Mouse (Mus musculus) MEL (cell line): Measurements from ENCODE around the gene Fam184a. TPM values are rescaled to one million over a fixed set of nuclear protein-coding genes. Genes with fewer than 3 reads are reported as not detected.

Experiments
- DNase-seq: peaks from one replicate; pipeline ENCODE4 v3.0.0; 2011; ENCODE audit warnings: low read depth, low spot score
- H3K27ac ChIP-seq: 2 replicates; pipeline ENCODE4 v1.5.1; 2012; ENCODE audit warnings: low read depth, mild to moderate bottlenecking, control low read depth, low read length, moderate library complexity; ENCODE audit not compliant: control insufficient read depth
- H3K27me3 ChIP-seq, 2 experiments: fragments of 150-350 bp in 1 of 2; sonication (generic) in 1 of 2; 2 replicates each; pipeline ENCODE4 v1.6.1; 2012; ENCODE audit warnings: low read length in 2 of 2, mild to moderate bottlenecking in 2 of 2, improper control_type of control experiment in 1 of 2, moderate library complexity in 1 of 2; ENCODE audit not compliant: insufficient read depth in 2 of 2, control insufficient read depth in 1 of 2
- H3K36me3 ChIP-seq, 2 experiments: 2 replicates each; pipeline ENCODE4 v1.6.1; 2012 to 2014; ENCODE audit warnings: low read length in 2 of 2, improper control_type of control experiment in 1 of 2, inconsistent platforms in 1 of 2, mild to moderate bottlenecking in 1 of 2; ENCODE audit not compliant: insufficient read depth in 2 of 2, control insufficient read depth in 1 of 2
- H3K4me1 ChIP-seq, 2 experiments: fragments of 150-350 bp in 1 of 2; sonication (generic) in 1 of 2; 2 replicates each; pipeline ENCODE4 v1.6.1; 2012; ENCODE audit warnings: low read length in 2 of 2, improper control_type of control experiment in 1 of 2, mild to moderate bottlenecking in 1 of 2; ENCODE audit not compliant: insufficient read depth in 2 of 2, control insufficient read depth in 1 of 2
- H3K4me3 ChIP-seq, 2 experiments: fragments of 150-350 bp in 1 of 2; sonication (generic) in 1 of 2; 2 replicates each; pipeline ENCODE4 v1.5.1; 2012; ENCODE audit warnings: low read depth in 2 of 2, low read length in 2 of 2, mild to moderate bottlenecking in 2 of 2, moderate library complexity in 2 of 2, control low read depth in 1 of 2, improper control_type of control experiment in 1 of 2; ENCODE audit not compliant: control insufficient read depth in 1 of 2, insufficient read depth in 1 of 2
- H3K79me2 ChIP-seq: 2 replicates; pipeline ENCODE4 v1.6.1; 2012; ENCODE audit warnings: mild to moderate bottlenecking, low read length, moderate library complexity; ENCODE audit not compliant: control insufficient read depth, poor library complexity, insufficient read depth
- H3K9ac ChIP-seq: 2 replicates; pipeline ENCODE4 v1.6.1; 2012; ENCODE audit warnings: low read depth, mild to moderate bottlenecking, control low read depth, low read length, moderate library complexity; ENCODE audit not compliant: control insufficient read depth, poor library complexity, severe bottlenecking
- H3K9me3 ChIP-seq: fragments of 150-350 bp; sonication (generic); replicated peaks from 2 replicates; pipeline ENCODE4 v1.6.1; 2012; ENCODE audit warnings: mild to moderate bottlenecking, low read length, improper control_type of control experiment, moderate library complexity; ENCODE audit not compliant: insufficient read depth
- BHLHE40 ChIP-seq: IDR thresholded peaks from 2 replicates; pipeline ENCODE4 v1.6.1; 2012; ENCODE audit warnings: low read depth, mild to moderate bottlenecking, inconsistent platforms, low read length, improper control_type of control experiment, borderline replicate concordance
- CHD1 ChIP-seq: IDR thresholded peaks from 2 replicates; pipeline ENCODE4 v1.6.1; 2012; ENCODE audit warnings: low read depth, mild to moderate bottlenecking, inconsistent platforms, low read length, improper control_type of control experiment
- CHD2 ChIP-seq: IDR thresholded peaks from 2 replicates; pipeline ENCODE4 v1.6.1; 2011; ENCODE audit warnings: low read length, improper control_type of control experiment
- CTCF ChIP-seq, 3 experiments: IDR thresholded peaks in 2 of 3; conservative IDR thresholded peaks in 1 of 3; 2 replicates each; pipeline ENCODE4 v1.5.1; 2011 to 2012; ENCODE audit warnings: low read length in 3 of 3, low read depth in 2 of 3, mild to moderate bottlenecking in 2 of 3, improper control_type of control experiment in 1 of 3, inconsistent platforms in 1 of 3, mixed read lengths in 1 of 3, moderate library complexity in 1 of 3; ENCODE audit not compliant: control insufficient read depth in 1 of 3, insufficient read depth in 1 of 3, poor library complexity in 1 of 3, severe bottlenecking in 1 of 3
- E2F4 ChIP-seq: IDR thresholded peaks from 2 replicates; pipeline ENCODE4 v1.6.1; 2011; ENCODE audit warnings: low read depth, low read length, improper control_type of control experiment, borderline replicate concordance
- EP300 ChIP-seq, 2 experiments: IDR thresholded peaks; 2 replicates each; pipeline ENCODE4 v1.6.1; 2011; ENCODE audit warnings: improper control_type of control experiment in 2 of 2, low read length in 2 of 2, low read depth in 1 of 2, mild to moderate bottlenecking in 1 of 2
- ETS1 ChIP-seq: IDR thresholded peaks from 2 replicates; pipeline ENCODE4 v1.6.1; 2012; ENCODE audit warnings: low read depth, mild to moderate bottlenecking, inconsistent platforms, low read length, improper control_type of control experiment, moderate library complexity
- GABPA ChIP-seq: IDR thresholded peaks from 2 replicates; pipeline ENCODE4 v1.6.1; 2012; ENCODE audit warnings: low read depth, mild to moderate bottlenecking, inconsistent platforms, low read length, improper control_type of control experiment, moderate library complexity
- GATA1 ChIP-seq: IDR thresholded peaks from 2 replicates; pipeline ENCODE4 v1.6.1; 2011; ENCODE audit warnings: low read depth, low read length, improper control_type of control experiment
- HCFC1 ChIP-seq: IDR thresholded peaks from 2 replicates; pipeline ENCODE4 v1.6.1; 2012; ENCODE audit warnings: low read depth, mild to moderate bottlenecking, inconsistent platforms, low read length, improper control_type of control experiment, moderate library complexity
- JUND ChIP-seq: IDR thresholded peaks from 2 replicates; pipeline ENCODE4 v1.6.1; 2011; ENCODE audit warnings: low read depth, mild to moderate bottlenecking, improper control_type of control experiment, low read length
- MAFK ChIP-seq: IDR thresholded peaks from 2 replicates; pipeline ENCODE4 v1.6.1; 2011; ENCODE audit warnings: low read depth, mild to moderate bottlenecking, low read length, improper control_type of control experiment, borderline replicate concordance
- MXI1 ChIP-seq: IDR thresholded peaks from 2 replicates; pipeline ENCODE4 v1.6.1; 2011; ENCODE audit warnings: mild to moderate bottlenecking, low read depth, low read length, improper control_type of control experiment
- MYB ChIP-seq: IDR thresholded peaks from 2 replicates; pipeline ENCODE4 v1.6.1; 2011; ENCODE audit warnings: mild to moderate bottlenecking, low read depth, low read length, improper control_type of control experiment
- MYC ChIP-seq: IDR thresholded peaks from 2 replicates; pipeline ENCODE4 v1.6.1; 2011; ENCODE audit warnings: low read depth, mild to moderate bottlenecking, low read length, improper control_type of control experiment, moderate library complexity
- NELFE ChIP-seq: IDR thresholded peaks from 2 replicates; pipeline ENCODE4 v1.6.1; 2011; ENCODE audit warnings: low read depth, low read length, improper control_type of control experiment
- NRF1 ChIP-seq: IDR thresholded peaks from 2 replicates; pipeline ENCODE4 v1.6.1; 2014; ENCODE audit warnings: low read depth, mild to moderate bottlenecking, inconsistent platforms, low read length, improper control_type of control experiment, moderate library complexity; ENCODE audit not compliant: poor library complexity, insufficient read depth, severe bottlenecking
- POLR2A ChIP-seq, 2 experiments: IDR thresholded peaks; 2 replicates each; pipeline ENCODE4 v1.6.1; 2011 to 2012; ENCODE audit warnings: low read length in 2 of 2, mild to moderate bottlenecking in 2 of 2, control low read depth in 1 of 2, improper control_type of control experiment in 1 of 2, low read depth in 1 of 2, moderate library complexity in 1 of 2; ENCODE audit not compliant: control insufficient read depth in 1 of 2, insufficient read depth in 1 of 2, poor library complexity in 1 of 2
- POLR2AphosphoS2 ChIP-seq: IDR thresholded peaks from 2 replicates; pipeline ENCODE4 v1.6.1; 2011; ENCODE audit warnings: low read length, improper control_type of control experiment
- POLR2AphosphoS5 ChIP-seq: IDR thresholded peaks from 2 replicates; pipeline ENCODE4 v1.6.1; 2012; ENCODE audit warnings: low read depth, borderline replicate concordance, mild to moderate bottlenecking, inconsistent platforms, low read length, moderate library complexity, mixed read lengths
- RAD21 ChIP-seq: IDR thresholded peaks from 2 replicates; pipeline ENCODE4 v1.6.1; 2011; ENCODE audit warnings: mild to moderate bottlenecking, low read depth, low read length, improper control_type of control experiment
- SIN3A ChIP-seq: IDR thresholded peaks from 2 replicates; pipeline ENCODE4 v1.6.1; 2012; ENCODE audit warnings: low read length, improper control_type of control experiment, inconsistent platforms
- SMC3 ChIP-seq: IDR thresholded peaks from 2 replicates; pipeline ENCODE4 v1.6.1; 2011; ENCODE audit warnings: low read depth, low read length, improper control_type of control experiment
- TAL1 ChIP-seq: IDR thresholded peaks from 2 replicates; pipeline ENCODE4 v1.6.1; 2012; ENCODE audit warnings: mild to moderate bottlenecking, inconsistent platforms, low read length, moderate library complexity, mixed read lengths
- TCF12 ChIP-seq: IDR thresholded peaks from 2 replicates; pipeline ENCODE4 v1.6.1; 2014; ENCODE audit warnings: low read depth, mild to moderate bottlenecking, inconsistent platforms, low read length, improper control_type of control experiment, moderate library complexity
- UBTF ChIP-seq: IDR thresholded peaks from 2 replicates; pipeline ENCODE4 v1.6.1; 2012; ENCODE audit warnings: low read depth, mild to moderate bottlenecking, inconsistent platforms, low read length, improper control_type of control experiment, moderate library complexity, borderline replicate concordance; ENCODE audit not compliant: insufficient read depth
- USF1 ChIP-seq: IDR thresholded peaks from 2 replicates; pipeline ENCODE4 v1.6.1; 2014; ENCODE audit warnings: low read depth, mild to moderate bottlenecking, inconsistent platforms, low read length, improper control_type of control experiment, moderate library complexity
- USF2 ChIP-seq, 2 experiments: IDR thresholded peaks; 2 replicates each; pipeline ENCODE4 v1.6.1; 2011 to 2012; ENCODE audit warnings: improper control_type of control experiment in 2 of 2, low read length in 2 of 2, borderline replicate concordance in 1 of 2, inconsistent platforms in 1 of 2, low read depth in 1 of 2, mild to moderate bottlenecking in 1 of 2; ENCODE audit not compliant: insufficient read depth in 1 of 2
- ZC3H11A ChIP-seq: IDR thresholded peaks from 2 replicates; pipeline ENCODE4 v1.6.1; 2012; ENCODE audit warnings: low read depth, mild to moderate bottlenecking, inconsistent platforms, low read length, improper control_type of control experiment
- ZMIZ1 ChIP-seq: IDR thresholded peaks from 2 replicates; pipeline ENCODE4 v1.6.1; 2012; ENCODE audit warnings: low read depth, mild to moderate bottlenecking, inconsistent platforms, low read length, improper control_type of control experiment, moderate library complexity
- ZNF384 ChIP-seq: IDR thresholded peaks from 2 replicates; pipeline ENCODE4 v1.6.1; 2012; ENCODE audit warnings: low read depth, mild to moderate bottlenecking, inconsistent platforms, low read length, improper control_type of control experiment
- polyA plus RNA-seq, 2 experiments: library from polyadenylated mRNA; stranded (reverse) in 1 of 2; unstranded in 1 of 2; fragments of >175 nt in 1 of 2; fragments of >200 nt in 1 of 2; gene quantifications; 2 replicates each; pipeline versions ENCODE4 v1.2.1 to v1.2.4; 2012; ENCODE audit warnings: low replicate concordance in 2 of 2, low read depth in 1 of 2; ENCODE audit not compliant: insufficient read length in 2 of 2, insufficient read depth in 1 of 2, missing spikeins in 1 of 2
- total RNA-seq: library from RNA; depleted of rRNA; stranded (reverse); fragments of 300-350 nt; gene quantifications from 2 replicates; pipeline ENCODE4 v1.2.3, GENCODE M21; 2012

Fam184a gene
- total and polyA plus RNA-seq, 3 experiments: not detected

GRCm38 (mm10) chr10:53629247-53629917 lies 121.5 kb downstream of the Fam184a start:
- peaks cover under 1 to 5% of the 10 kb centered on the region in 2 experiments for H3K27me3 ChIP-seq

GRCm38 (mm10) chr10:53615850-53616616 lies 134.9 kb downstream of the Fam184a start:
- Histone ChIP-seq H3K36me3 (peaks cover 2 to 14% of the 10 kb centered on the region in 2 experiments; a peak in 3 of 4 replicates), H3K27ac (no peak overlapping the region)
- 0 out of 4 replicates have a peak, but pooled peaks of 1 of the 2 experiments have one; percentile 15 for TF ChIP-seq EP300 (IDR thresholded peaks at IDR 0.05; ENCODE audit: low read depth in 1 of 2, low read length in 2 of 2)
- peak; percentile 18; the same call in 1 of the 2 replicates for TF ChIP-seq MAFK
- no peak for TF ChIP-seq SMC3
- 0 out of 2 replicates have a peak, but pooled peaks have one; percentile 32 for TF ChIP-seq MXI1
- TF ChIP-seq JUND: no peak

More at GRCm38 (mm10) chr10:53629247-53629917, 121.5 kb downstream of the Fam184a start:
- TF ChIP-seq HCFC1 (peak; percentile 53), CHD2 (no peak), ZC3H11A (no peak), MYC (0 out of 2 replicates have a peak, but pooled peaks have one; percentile 16), POLR2A (IDR thresholded peaks at IDR 0.05; ENCODE audit: control insufficient read depth in 1 of 2, insufficient read depth in 1 of 2, low read depth in 1 of 2, low read length in 2 of 2, poor library complexity in 1 of 2) (peak; percentile 77 to 86), NRF1 (0 out of 2 replicates have a peak, but pooled peaks have one; percentile 21), ZMIZ1 (peak; percentile 22; the same call in 1 of the 2 replicates), CTCF (IDR thresholded peaks at IDR 0.05 in 2 of 3, conservative IDR thresholded peaks at IDR 0.05 in 1 of 3; ENCODE audit: control insufficient read depth in 1 of 3, insufficient read depth in 1 of 3, low read depth in 2 of 3, low read length in 3 of 3, poor library complexity in 1 of 3, severe bottlenecking in 1 of 3) (peak in 2 of 3 experiments; percentile 9 to 64; a peak in 2 of 6 replicates), CHD1 (no peak), TAL1 (no peak), POLR2AphosphoS5 (no peak), NELFE (peak; percentile 86), TCF12 (no peak), USF2 (IDR thresholded peaks at IDR 0.05; ENCODE audit: borderline replicate concordance in 1 of 2, insufficient read depth in 1 of 2, low read depth in 1 of 2, low read length in 2 of 2) (no peak), SIN3A (peak; percentile 55; the same call in 1 of the 2 replicates), ZNF384 (0 out of 2 replicates have a peak, but pooled peaks have one; percentile 56), MYB (no peak), ETS1 (no peak), POLR2AphosphoS2 (peak; percentile 71), USF1 (no peak), RAD21 (peak; percentile 32), E2F4 (0 out of 2 replicates have a peak, but pooled peaks have one; percentile 89), MXI1 (peak; percentile 63), GATA1 (no peak), MAFK (no peak), UBTF (no peak), GABPA (no peak), BHLHE40 (no peak), SMC3 (peak; percentile 50), JUND (no peak)
- Histone ChIP-seq H3K79me2 (peaks cover 5% of the 10 kb centered on the region; the same call in 1 of the 2 replicates), H3K9ac (peak overlapping the region; percentile 100), H3K27ac (peak overlapping the region; percentile 87), H3K4me1 (peaks cover 0 to 7% of the 10 kb centered on the region in 2 experiments; a peak in 2 of 4 replicates), H3K36me3 (peaks cover 0 to 10% of the 10 kb centered on the region in 2 experiments; a peak in 2 of 4 replicates), H3K4me3 (peak overlapping the region; percentile 63 to 99), H3K9me3 (no peaks in the 10 kb centered on the region)
- peak; percentile 93 for DNase-seq

More at GRCm38 (mm10) chr10:53615850-53616616, 134.9 kb downstream of the Fam184a start:
- no peaks in the 10 kb centered on the region for H3K27me3 ChIP-seq
- H3K4me1 ChIP-seq: no peaks in the 10 kb centered on the region
- H3K79me2 ChIP-seq: no peaks in the 10 kb centered on the region
- H3K4me3 ChIP-seq: no peak overlapping the region
- no peaks in the 10 kb centered on the region for H3K9me3 ChIP-seq
- peak; percentile 51 for DNase-seq
- no peak overlapping the region for H3K9ac ChIP-seq
